Mouse (Mus musculus) forebrain, embryonic 15.5 days (tissue): ENCODE measurements at regions not wholly inside any gene's neighbourhood (a gene's known extent, or its start where the extent isn't known, plus 50 kb on each side); places are given as distances from the start of the nearest gene placed in this dataset.

Experiments
- ATAC-seq: fragments of 200-750 bp; cut with Nextera tagmentation; replicated peaks from 2 replicates; pipeline ENCODE4 v1.8.0; 2017; ENCODE audit warnings: mild to moderate bottlenecking, moderate TSS enrichment, moderate library complexity
- H3K27ac ChIP-seq: fragments of 300-500 bp; sonication (generic); replicated peaks from 2 replicates; pipeline ENCODE4 v1.5.1; 2015; ENCODE audit warnings: mild to moderate bottlenecking, inconsistent platforms
- H3K27me3 ChIP-seq: fragments of 300-500 bp; sonication (generic); 2 replicates; pipeline ENCODE4 v1.6.1; 2015; ENCODE audit warnings: inconsistent platforms
- H3K36me3 ChIP-seq: fragments of 300-500 bp; sonication (generic); 2 replicates; pipeline ENCODE4 v1.6.1; 2015; ENCODE audit warnings: mild to moderate bottlenecking, inconsistent platforms
- H3K4me1 ChIP-seq: fragments of 300-500 bp; sonication (generic); 2 replicates; pipeline ENCODE4 v1.6.1; 2015; ENCODE audit warnings: inconsistent platforms
- H3K4me2 ChIP-seq: fragments of 300-500 bp; sonication (generic); replicated peaks from 2 replicates; pipeline ENCODE4 v1.6.1; 2015; ENCODE audit warnings: mild to moderate bottlenecking, inconsistent platforms
- H3K4me3 ChIP-seq: fragments of 300-500 bp; sonication (generic); 2 replicates; pipeline ENCODE4 v1.5.1; 2015; ENCODE audit warnings: mild to moderate bottlenecking, inconsistent platforms
- H3K9ac ChIP-seq: fragments of 300-500 bp; sonication (generic); replicated peaks from 2 replicates; pipeline ENCODE4 v1.6.1; 2015; ENCODE audit warnings: mild to moderate bottlenecking, inconsistent platforms
- H3K9me3 ChIP-seq: fragments of 300-500 bp; sonication (generic); 2 replicates; pipeline ENCODE4 v1.6.1; 2016; ENCODE audit warnings: inconsistent platforms
- WGBS: fragments of 180-500 bp; shearing (Covaris S2); methylation state at CpG from one replicate; pipeline ENCODE4 v1.1.7; 2015; ENCODE audit warnings: mixed read lengths; 5-methylcytosine and 5-hydroxymethylcytosine counted together

- no peak overlapping the region for H3K4me2 ChIP-seq
- H3K4me3 ChIP-seq = no peak overlapping the region
- H3K27ac ChIP-seq = no peak overlapping the region
- WGBS = 96% methylated on average over 4 of the region's 4 CpGs
- no peak overlapping the region for H3K9ac ChIP-seq
- no peaks in the 10 kb centered on the region for H3K36me3 ChIP-seq
- H3K9me3 ChIP-seq = no peaks in the 10 kb centered on the region
- ATAC-seq = no peak
- H3K4me1 ChIP-seq = no peaks in the 10 kb centered on the region
- no peaks in the 10 kb centered on the region for H3K27me3 ChIP-seq
Measured at GRCm38 (mm10) chr13:119233030-119233385, 195.4 kb upstream of the Paip1 start.

- Histone ChIP-seq H3K4me1 (no peaks in the 10 kb centered on the region), H3K27ac (no peak overlapping the region), H3K4me2 (no peak overlapping the region), H3K27me3 (no peaks in the 10 kb centered on the region), H3K9ac (no peak overlapping the region), H3K4me3 (no peak overlapping the region), H3K36me3 (no peaks in the 10 kb centered on the region), H3K9me3 (no peaks in the 10 kb centered on the region)
- peak; percentile 63 for ATAC-seq
- 85% methylated on average over 3 of the region's 3 CpGs for WGBS
Measured at GRCm38 (mm10) chr13:119233869-119234268, 194.5 kb upstream of the Paip1 start.

- Histone ChIP-seq H3K4me3 (no peak overlapping the region), H3K4me1 (no peaks in the 10 kb centered on the region), H3K27me3 (no peaks in the 10 kb centered on the region), H3K27ac (no peak overlapping the region), H3K9me3 (no peaks in the 10 kb centered on the region), H3K4me2 (no peak overlapping the region), H3K9ac (no peak overlapping the region), H3K36me3 (no peaks in the 10 kb centered on the region)
- WGBS = 60% methylated on average over 3 of the region's 3 CpGs
- ATAC-seq = no peak
Measured at GRCm38 (mm10) chr13:119242358-119242757, 186.0 kb upstream of the Paip1 start.

DNA sequence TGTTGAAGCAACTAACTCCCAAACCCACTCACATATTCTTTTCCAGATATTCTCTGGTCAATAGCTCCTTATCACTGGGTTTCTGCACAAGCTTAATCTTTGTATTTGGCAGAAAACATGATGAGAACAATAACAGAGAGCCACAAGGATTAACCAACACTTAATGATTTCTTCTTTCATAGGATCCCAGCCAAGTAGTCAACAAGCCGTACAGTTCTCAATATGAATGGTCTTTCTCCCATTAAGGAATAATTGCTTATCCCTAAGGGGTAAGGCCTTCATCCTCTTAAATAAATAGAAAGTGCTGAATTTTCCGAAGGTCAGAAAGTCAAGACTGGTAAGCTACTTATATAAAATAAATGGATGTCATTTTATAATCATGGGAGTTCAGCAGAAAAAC, 181.3 kb upstream of the Paip1 start:
- 74% methylated on average over 2 of the region's 2 CpGs for WGBS
- Histone ChIP-seq H3K36me3 (no peaks in the 10 kb centered on the region), H3K4me2 (no peak overlapping the region), H3K4me1 (no peaks in the 10 kb centered on the region), H3K4me3 (no peak overlapping the region), H3K9ac (no peak overlapping the region), H3K9me3 (no peaks in the 10 kb centered on the region), H3K27ac (no peak overlapping the region), H3K27me3 (no peaks in the 10 kb centered on the region)
- no peak for ATAC-seq

GRCm38 (mm10) chr13:119252006-119252405, 176.4 kb upstream of the Paip1 start:
- no peak overlapping the region for H3K4me2 ChIP-seq
- 85% methylated on average over 2 of the region's 2 CpGs for WGBS
- no peak overlapping the region for H3K9ac ChIP-seq

DNA sequence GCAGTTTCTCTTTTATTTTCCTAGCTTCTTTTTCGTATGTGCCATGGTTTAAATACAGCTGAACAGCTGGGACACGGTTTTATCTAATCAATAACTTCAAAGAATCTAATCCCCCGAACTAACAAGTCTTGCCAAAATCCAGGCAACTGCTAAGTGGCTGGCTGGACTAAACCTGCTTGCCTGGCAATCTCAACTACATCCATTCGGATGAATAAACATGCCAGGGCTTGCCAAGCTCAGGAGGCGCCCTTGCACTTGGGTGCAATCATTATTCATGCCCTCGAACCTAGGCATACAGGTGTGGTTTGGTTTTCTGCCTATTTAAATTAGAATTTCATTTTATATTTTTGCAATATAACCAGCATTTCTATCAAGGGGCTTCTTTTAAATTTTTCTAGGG, 172.1 kb upstream of the Paip1 start:
- Histone ChIP-seq H3K4me3 (no peak overlapping the region), H3K36me3 (no peaks in the 10 kb centered on the region), H3K27ac (no peak overlapping the region), H3K4me2 (no peak overlapping the region), H3K9ac (no peak overlapping the region), H3K27me3 (no peaks in the 10 kb centered on the region), H3K9me3 (no peaks in the 10 kb centered on the region), H3K4me1 (no peaks in the 10 kb centered on the region)
- ATAC-seq = no peak
- 53% methylated on average over 6 of the region's 6 CpGs for WGBS

More at GRCm38 (mm10) chr13:119252006-119252405, 176.4 kb upstream of the Paip1 start:
- H3K36me3 ChIP-seq = no peaks in the 10 kb centered on the region
- no peaks in the 10 kb centered on the region for H3K27me3 ChIP-seq
- H3K27ac ChIP-seq = no peak overlapping the region
- no peaks in the 10 kb centered on the region for H3K9me3 ChIP-seq
- no peaks in the 10 kb centered on the region for H3K4me1 ChIP-seq
- ATAC-seq = no peak
- H3K4me3 ChIP-seq = no peak overlapping the region

GRCm38 (mm10) chr13:119258515-119258914, 169.9 kb upstream of the Paip1 start:
- H3K27ac ChIP-seq = no peak overlapping the region
- no peaks in the 10 kb centered on the region for H3K36me3 ChIP-seq
- 71% methylated on average over 9 of the region's 9 CpGs for WGBS
- no peaks in the 10 kb centered on the region for H3K9me3 ChIP-seq
- no peak overlapping the region for H3K4me2 ChIP-seq
- H3K4me1 ChIP-seq = no peaks in the 10 kb centered on the region
- ATAC-seq = no peak
- H3K4me3 ChIP-seq = no peak overlapping the region
- no peak overlapping the region for H3K9ac ChIP-seq
- no peaks in the 10 kb centered on the region for H3K27me3 ChIP-seq

GRCm38 (mm10) chr13:119263561-119263960, 164.8 kb upstream of the Paip1 start:
- no peak overlapping the region for H3K4me2 ChIP-seq
- WGBS = 80% methylated on average over 2 of the region's 2 CpGs
- no peaks in the 10 kb centered on the region for H3K4me1 ChIP-seq
- no peaks in the 10 kb centered on the region for H3K36me3 ChIP-seq
- H3K27me3 ChIP-seq = no peaks in the 10 kb centered on the region
- no peak for ATAC-seq
- H3K9me3 ChIP-seq = no peaks in the 10 kb centered on the region
- H3K27ac ChIP-seq = no peak overlapping the region
- H3K9ac ChIP-seq = no peak overlapping the region
- no peak overlapping the region for H3K4me3 ChIP-seq

DNA sequence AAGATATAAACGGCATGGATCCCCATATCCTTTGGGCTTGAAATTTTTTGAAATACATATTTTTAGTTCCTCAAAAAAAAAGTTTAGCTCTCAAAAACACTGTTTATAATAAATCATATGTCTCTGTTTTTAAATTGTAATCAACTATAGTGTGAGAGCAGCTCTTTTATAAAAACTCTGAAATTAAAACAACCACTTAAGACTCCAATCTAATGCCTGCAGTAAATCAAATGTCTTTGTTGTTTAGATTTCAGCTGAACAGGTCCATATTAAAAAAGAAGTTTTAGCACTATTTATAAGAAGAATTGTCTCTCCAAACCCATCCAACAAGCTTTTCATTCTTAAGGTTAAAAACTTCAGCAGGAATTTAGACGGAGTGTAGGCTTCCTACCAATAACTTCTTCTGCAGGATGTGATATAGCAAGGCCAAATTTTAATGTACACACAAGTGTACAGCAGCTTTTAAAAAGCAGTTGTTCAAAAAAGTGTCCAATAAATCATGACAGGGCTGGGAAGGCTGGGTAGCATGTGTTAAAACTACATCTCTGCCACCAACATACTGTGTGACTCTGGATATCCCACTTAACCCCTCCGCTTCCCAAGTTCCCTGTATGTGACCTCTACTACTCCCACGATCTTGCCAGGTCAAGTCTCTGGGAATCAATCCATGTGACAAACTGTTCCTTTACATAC, 160.6 kb upstream of the Paip1 start:
- no peaks in the 10 kb centered on the region for H3K4me1 ChIP-seq
- no peak overlapping the region for H3K27ac ChIP-seq
- H3K4me2 ChIP-seq = no peak overlapping the region
- 92% methylated on average over 4 of the region's 4 CpGs for WGBS
- no peak overlapping the region for H3K4me3 ChIP-seq
- no peak overlapping the region for H3K9ac ChIP-seq
- H3K36me3 ChIP-seq = no peaks in the 10 kb centered on the region
- ATAC-seq = no peak
- H3K9me3 ChIP-seq = no peaks in the 10 kb centered on the region
- no peaks in the 10 kb centered on the region for H3K27me3 ChIP-seq

DNA sequence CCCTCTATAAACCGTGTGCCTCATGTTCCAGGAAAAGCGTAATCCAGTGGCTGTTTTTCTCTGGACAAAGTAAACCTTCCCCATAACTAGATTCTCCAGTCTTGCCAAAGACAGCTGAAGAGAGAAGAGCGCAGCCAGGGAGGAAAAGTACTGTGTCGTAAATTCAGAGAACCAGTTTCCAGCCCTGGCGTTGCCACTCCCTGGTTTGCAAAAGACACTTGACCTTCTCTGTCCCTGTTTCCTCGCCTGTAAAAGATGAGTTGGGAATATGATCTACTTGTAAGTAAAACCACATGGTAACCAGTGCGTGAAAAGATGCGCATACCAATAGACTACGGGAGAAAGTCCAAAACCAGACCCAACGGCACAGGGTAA, 160.1 kb upstream of the Paip1 start:
- Histone ChIP-seq H3K4me1 (no peaks in the 10 kb centered on the region), H3K9me3 (no peaks in the 10 kb centered on the region), H3K27me3 (no peaks in the 10 kb centered on the region), H3K4me3 (no peak overlapping the region), H3K36me3 (no peaks in the 10 kb centered on the region), H3K4me2 (no peak overlapping the region), H3K9ac (no peak overlapping the region), H3K27ac (no peak overlapping the region)
- 96% methylated on average over 10 of the region's 10 CpGs for WGBS
- no peak for ATAC-seq

DNA sequence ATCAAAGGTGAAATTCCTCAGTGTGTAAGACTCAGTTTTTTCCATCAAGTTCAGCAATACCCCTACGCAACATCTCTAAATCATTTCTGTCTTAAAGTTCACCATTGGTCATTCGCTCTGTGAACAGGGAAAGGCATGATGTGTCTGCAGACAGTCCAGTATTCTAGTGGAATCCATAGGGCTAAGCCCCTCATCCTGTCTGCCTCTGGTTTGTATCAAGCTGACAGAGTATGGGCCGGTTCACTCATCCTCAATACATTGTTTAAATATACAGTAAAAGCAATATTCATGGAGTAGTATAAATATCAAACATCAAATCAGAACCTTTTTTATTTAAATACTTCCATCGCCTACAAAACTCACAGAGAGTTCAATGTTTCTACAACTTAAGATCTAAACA, 152.9 kb upstream of the Paip1 start:
- ATAC-seq = no peak
- WGBS = 94% methylated on average over 4 of the region's 4 CpGs

GRCm38 (mm10) chr13:119277308-119277948, 151.0 kb upstream of the Paip1 start:
- 67% methylated on average over 13 of the region's 13 CpGs for WGBS
- Histone ChIP-seq H3K27me3 (no peaks in the 10 kb centered on the region), H3K4me1 (0 out of 2 replicates have a peak, but pooled peaks cover 3% of the 10 kb centered on the region), H3K4me2 (no peak overlapping the region), H3K9me3 (no peaks in the 10 kb centered on the region), H3K36me3 (no peaks in the 10 kb centered on the region), H3K9ac (no peak overlapping the region), H3K4me3 (no peak overlapping the region), H3K27ac (no peak overlapping the region)
- no peak for ATAC-seq

More for the DNA sequence above, 152.9 kb upstream of the Paip1 start:
- no peak overlapping the region for H3K9ac ChIP-seq
- 0 out of 2 replicates have a peak, but pooled peaks cover 3% of the 10 kb centered on the region for H3K4me1 ChIP-seq
- H3K9me3 ChIP-seq = no peaks in the 10 kb centered on the region
- no peak overlapping the region for H3K4me2 ChIP-seq
- H3K4me3 ChIP-seq = no peak overlapping the region
- H3K27ac ChIP-seq = no peak overlapping the region
- H3K36me3 ChIP-seq = no peaks in the 10 kb centered on the region
- no peaks in the 10 kb centered on the region for H3K27me3 ChIP-seq

GRCm38 (mm10) chr13:119279449-119279848, 149.0 kb upstream of the Paip1 start:
- Histone ChIP-seq H3K4me1 (0 out of 2 replicates have a peak, but pooled peaks cover 3% of the 10 kb centered on the region), H3K4me3 (no peak overlapping the region), H3K4me2 (no peak overlapping the region), H3K27ac (no peak overlapping the region), H3K27me3 (no peaks in the 10 kb centered on the region), H3K9me3 (no peaks in the 10 kb centered on the region), H3K9ac (no peak overlapping the region), H3K36me3 (no peaks in the 10 kb centered on the region)
- 91% methylated on average over 8 of the region's 8 CpGs for WGBS
- no peak for ATAC-seq
